Mouse (Mus musculus) hindbrain, embryonic 16.5 days (tissue): ENCODE data around the gene Lbx1. TPM values are rescaled to one million over a fixed set of nuclear protein-coding genes. Genes with fewer than 3 reads are reported as not detected.
A peak's percentile ranks its signal among the peaks of the same experiment; 100 is the strongest.

Experiments
- ATAC-seq: fragments of 200-750 bp; cut with Nextera tagmentation; 2 replicates; pipeline ENCODE4 v1.8.0; 2017; ENCODE audit warnings: moderate TSS enrichment, moderate library complexity
- H3K27ac ChIP-seq: fragments of 300-500 bp; sonication (generic); 2 replicates; pipeline ENCODE4 v1.5.1; 2014; ENCODE audit warnings: low read depth, mild to moderate bottlenecking, control low read depth, low read length, moderate library complexity
- H3K27me3 ChIP-seq: fragments of 300-500 bp; sonication (generic); replicated peaks from 2 replicates; pipeline ENCODE4 v1.6.1; 2014; ENCODE audit warnings: low read length; ENCODE audit not compliant: control insufficient read depth, insufficient read depth
- H3K36me3 ChIP-seq: fragments of 300-500 bp; sonication (generic); 2 replicates; pipeline ENCODE4 v1.6.1; 2014; ENCODE audit warnings: mild to moderate bottlenecking, low read length, moderate library complexity, mixed read lengths; ENCODE audit not compliant: control insufficient read depth, insufficient read depth
- H3K4me1 ChIP-seq: fragments of 300-500 bp; sonication (generic); 2 replicates; pipeline ENCODE4 v1.6.1; 2014; ENCODE audit warnings: low read depth, low read length; ENCODE audit not compliant: control insufficient read depth, insufficient read depth
- H3K4me2 ChIP-seq: fragments of 300-500 bp; sonication (generic); 2 replicates; pipeline ENCODE4 v1.6.1; 2014; ENCODE audit warnings: mild to moderate bottlenecking, low read length, control low read depth, moderate library complexity
- H3K4me3 ChIP-seq: fragments of 300-500 bp; sonication (generic); 2 replicates; pipeline ENCODE4 v1.5.1; 2014; ENCODE audit warnings: mild to moderate bottlenecking, low read length, control low read depth, moderate library complexity
- H3K9ac ChIP-seq: fragments of 300-500 bp; sonication (generic); 2 replicates; pipeline ENCODE4 v1.6.1; 2014; ENCODE audit warnings: low read depth, mild to moderate bottlenecking, control low read depth, low read length, moderate library complexity
- H3K9me3 ChIP-seq: fragments of 300-500 bp; sonication (generic); 2 replicates; pipeline ENCODE4 v1.6.1; 2014; ENCODE audit warnings: mild to moderate bottlenecking, low read length, moderate library complexity; ENCODE audit not compliant: control insufficient read depth
- WGBS: fragments of 180-500 bp; shearing (Covaris S2); extraction: QIAGEN DNeasy Blood & Tissue Kit; methylation state at CpG from one replicate; pipeline ENCODE4 v1.1.7; 2014; 5-methylcytosine and 5-hydroxymethylcytosine counted together
- polyA plus RNA-seq: library from polyadenylated mRNA; unstranded; fragments of >200 nt; fragmentation: Nextera tagmentation; extraction: Ambion mirVana; gene quantifications from 2 replicates; pipeline ENCODE4 v1.2.1, GENCODE M21; 2015

Lbx1 gene
- polyA plus RNA-seq = 6.9 and 7.3 TPM in 2 replicates

- peak within 1 kb of the TSS; percentile 48 for H3K4me3 ChIP-seq
- peak within 1 kb of the TSS; percentile 64 for H3K9ac ChIP-seq
- H3K9me3 ChIP-seq = no peaks in the 10 kb centered on the region
- under 1% methylated on average over 30 of the region's 30 CpGs for WGBS
- H3K4me2 ChIP-seq = peak within 1 kb of the TSS; percentile 53
- H3K4me1 ChIP-seq = peaks cover 8% of the 10 kb centered on the region
- H3K36me3 ChIP-seq = no peaks in the 10 kb centered on the region
- peak within 1 kb of the TSS; percentile 84 for H3K27ac ChIP-seq
- peaks cover 40% of the 10 kb centered on the region for H3K27me3 ChIP-seq
- peak; percentile 70 for ATAC-seq
Measured at GRCm38 (mm10) chr19:45235766-45236362, at the start of gene Lbx1. TSS of gene Lbx1 (minus strand) at chr19:45235812.

- Histone ChIP-seq H3K9ac (no peak overlapping the region), H3K4me1 (no peaks in the 10 kb centered on the region), H3K27ac (no peak overlapping the region), H3K36me3 (no peaks in the 10 kb centered on the region), H3K4me3 (no peak overlapping the region), H3K4me2 (0 out of 2 replicates have a peak overlapping the region, but pooled peaks have one; percentile 7), H3K27me3 (no peaks in the 10 kb centered on the region; the same call in 1 of the 2 replicates), H3K9me3 (no peaks in the 10 kb centered on the region)
- 11% methylated on average over 10 of the region's 10 CpGs for WGBS
- no peak for ATAC-seq
Measured at GRCm38 (mm10) chr19:45283302-45283701, 47.7 kb upstream of the Lbx1 start.

- Histone ChIP-seq H3K9me3 (no peaks in the 10 kb centered on the region), H3K9ac (no peak overlapping the region), H3K27me3 (no peaks in the 10 kb centered on the region; the same call in 1 of the 2 replicates), H3K4me1 (no peaks in the 10 kb centered on the region; the same call in 1 of the 2 replicates), H3K4me3 (no peak overlapping the region), H3K36me3 (no peaks in the 10 kb centered on the region), H3K27ac (no peak overlapping the region), H3K4me2 (no peak overlapping the region)
- ATAC-seq = no peak
- whole genome bisulfite sequencing = 69% methylated on average over 4 of the region's 4 CpGs
Measured at GRCm38 (mm10) chr19:45276196-45276595, 40.6 kb upstream of the Lbx1 start.

GRCm38 (mm10) chr19:45271986-45272385 is 36.4 kb upstream of the Lbx1 start:
- H3K9ac ChIP-seq = no peak overlapping the region
- WGBS = 40% methylated on average over 10 of the region's 10 CpGs
- no peaks in the 10 kb centered on the region for H3K36me3 ChIP-seq
- no peak overlapping the region for H3K4me3 ChIP-seq
- no peaks in the 10 kb centered on the region; the same call in 1 of the 2 replicates for H3K4me1 ChIP-seq
- no peak overlapping the region for H3K27ac ChIP-seq
- no peaks in the 10 kb centered on the region for H3K9me3 ChIP-seq
- ATAC-seq = no peak
- H3K4me2 ChIP-seq = no peak overlapping the region
- no peaks in the 10 kb centered on the region; the same call in 1 of the 2 replicates for H3K27me3 ChIP-seq

GRCm38 (mm10) chr19:45262995-45263394 is 27.4 kb upstream of the Lbx1 start:
- ATAC-seq = no peak
- Histone ChIP-seq H3K27ac (no peak overlapping the region), H3K4me1 (no peaks in the 10 kb centered on the region), H3K4me3 (no peak overlapping the region), H3K36me3 (no peaks in the 10 kb centered on the region), H3K9me3 (no peaks in the 10 kb centered on the region), H3K27me3 (peaks cover 2% of the 10 kb centered on the region; the same call in 1 of the 2 replicates), H3K4me2 (no peak overlapping the region), H3K9ac (no peak overlapping the region)
- WGBS = 70% methylated on average over 10 of the region's 10 CpGs

GRCm38 (mm10) chr19:45257414-45258326 is 22.1 kb upstream of the Lbx1 start:
- no peaks in the 10 kb centered on the region for H3K9me3 ChIP-seq
- no peak overlapping the region for H3K27ac ChIP-seq
- no peak overlapping the region for H3K9ac ChIP-seq
- peaks cover 2% of the 10 kb centered on the region; the same call in 1 of the 2 replicates for H3K27me3 ChIP-seq
- no peak overlapping the region for H3K4me3 ChIP-seq
- 49% methylated on average over 15 of the region's 15 CpGs for WGBS
- ATAC-seq = no peak
- no peaks in the 10 kb centered on the region for H3K4me1 ChIP-seq
- no peaks in the 10 kb centered on the region for H3K36me3 ChIP-seq
- H3K4me2 ChIP-seq = no peak overlapping the region

GRCm38 (mm10) chr19:45254806-45255205 is 19.2 kb upstream of the Lbx1 start:
- Histone ChIP-seq H3K9me3 (no peaks in the 10 kb centered on the region), H3K9ac (no peak overlapping the region), H3K4me3 (no peak overlapping the region), H3K4me2 (no peak overlapping the region), H3K27ac (no peak overlapping the region), H3K27me3 (peaks cover 9% of the 10 kb centered on the region; the same call in 1 of the 2 replicates), H3K4me1 (no peaks in the 10 kb centered on the region), H3K36me3 (no peaks in the 10 kb centered on the region)
- ATAC-seq = no peak
- 55% methylated on average over 7 of the region's 7 CpGs for WGBS

GRCm38 (mm10) chr19:45252436-45252835 is 16.8 kb upstream of the Lbx1 start:
- Histone ChIP-seq H3K9ac (no peak overlapping the region), H3K9me3 (no peaks in the 10 kb centered on the region), H3K27me3 (peaks cover 9% of the 10 kb centered on the region; the same call in 1 of the 2 replicates), H3K4me3 (no peak overlapping the region), H3K4me1 (no peaks in the 10 kb centered on the region), H3K4me2 (no peak overlapping the region), H3K36me3 (no peaks in the 10 kb centered on the region), H3K27ac (no peak overlapping the region)
- ATAC-seq = no peak
- WGBS = 53% methylated on average over 3 of the region's 3 CpGs

- no peak overlapping the region for H3K9ac ChIP-seq
- H3K4me2 ChIP-seq = no peak overlapping the region
- 0 out of 2 replicates have a peak, but pooled peaks have one; percentile 43 for ATAC-seq
- H3K4me3 ChIP-seq = no peak overlapping the region
- H3K9me3 ChIP-seq = no peaks in the 10 kb centered on the region
- WGBS = 54% methylated on average over 19 of the region's 19 CpGs
- H3K4me1 ChIP-seq = 0 out of 2 replicates have a peak, but pooled peaks cover 2% of the 10 kb centered on the region
- peaks cover 24% of the 10 kb centered on the region for H3K27me3 ChIP-seq
- H3K36me3 ChIP-seq = no peaks in the 10 kb centered on the region
- no peak overlapping the region for H3K27ac ChIP-seq
Measured at GRCm38 (mm10) chr19:45248691-45249090, 13.1 kb upstream of the Lbx1 start.
